Mouse (Mus musculus): ENCODE measurements around the gene Cnot11.

DNA sequence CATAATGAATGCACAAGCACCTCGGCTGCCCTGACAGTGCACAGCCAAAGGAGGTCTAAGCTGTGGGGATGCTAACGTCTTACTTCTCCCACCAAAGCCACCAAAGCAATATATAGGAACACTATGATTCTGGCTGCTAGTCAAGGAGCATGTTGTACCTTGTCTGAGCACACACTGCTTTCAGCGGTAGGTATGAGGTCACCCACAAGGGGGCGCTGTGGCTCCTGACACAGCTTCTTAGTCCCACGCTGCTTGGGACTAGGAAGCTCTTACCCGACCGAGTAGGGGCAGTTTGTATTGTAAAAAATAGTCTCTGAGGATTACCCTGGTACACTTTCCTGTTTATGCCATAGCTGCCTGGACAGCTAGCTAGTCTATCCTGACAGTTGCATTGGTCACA, 7.4 kb upstream of the Cnot11 start:
- peak; percentile 87 for TF ChIP-seq CTCF (IDR thresholded peaks at IDR 0.05; ENCODE audit: insufficient read depth, low read length)
- TF ChIP-seq POLR2A (IDR thresholded peaks at IDR 0.05; ENCODE audit: borderline replicate concordance, extremely low read depth, low read depth, low read length): no peak
